Mouse (Mus musculus): ENCODE results near the gene Zfand2a. TPM values are rescaled to one million over a fixed set of nuclear protein-coding genes. Genes with fewer than 3 reads are reported as not detected.
A peak's percentile ranks its signal among the peaks of the same experiment; 100 is the strongest.

The Zfand2a gene
- polyA plus RNA-seq, 1 experiment from 2014 or later, result 5.7 TPM

DNA sequence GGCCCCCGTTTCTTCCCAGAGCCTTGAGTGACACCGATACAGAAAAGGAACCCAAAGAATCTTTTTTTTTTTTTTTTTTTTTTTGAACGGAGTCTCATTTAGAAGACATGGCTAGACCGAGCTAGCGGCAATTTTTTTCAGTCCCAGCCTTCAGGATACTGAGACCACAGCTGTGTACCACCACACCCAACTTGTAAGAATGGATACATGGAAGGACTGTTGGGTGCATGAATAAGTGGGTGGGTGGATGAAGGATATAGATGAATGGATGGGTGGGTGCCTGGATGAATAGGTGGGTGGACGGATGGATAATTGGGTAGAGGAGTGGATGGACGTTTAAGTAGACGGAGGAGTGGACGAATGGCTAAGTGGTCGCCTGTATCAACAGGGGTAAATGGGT, 24.4 kb downstream of the Zfand2a start:
- 8% methylated on average over 10 of the region's 10 CpGs for WGBS
- peak overlapping the region; percentile 76 for H3K4me2 ChIP-seq
- H3K4me1 ChIP-seq (replicated peaks; ENCODE audit: control insufficient read depth, insufficient read depth, low read length), result peaks cover 7% of the 10 kb centered on the region; the same call in 1 of the 2 replicates
- peak overlapping the region; percentile 75 for H3K4me3 ChIP-seq (ENCODE audit: low read depth, low read length)
- H3K27me3 ChIP-seq (replicated peaks; ENCODE audit: control insufficient read depth, insufficient read depth, low read length), result no peaks in the 10 kb centered on the region
- DNase-seq (ENCODE audit: low spot score) (no peak), ATAC-seq (replicated peaks; ENCODE audit: low FRiP score) (peak; percentile 53)
- H3K27ac ChIP-seq (ENCODE audit: low read depth, low read length), result no peak overlapping the region
- H3K9ac ChIP-seq (ENCODE audit: low read depth, low read length), result peak overlapping the region; percentile 76
- H3K9me3 ChIP-seq (ENCODE audit: control insufficient read depth, low read length), result no peaks in the 10 kb centered on the region
- no peaks in the 10 kb centered on the region for H3K36me3 ChIP-seq (ENCODE audit: control insufficient read depth, insufficient read depth, low read length)

- Histone ChIP-seq H3K4me2 (no peak overlapping the region), H3K4me3 (ENCODE audit: low read depth, low read length) (no peak overlapping the region), H3K9ac (ENCODE audit: low read depth, low read length) (no peak overlapping the region), H3K36me3 (ENCODE audit: control insufficient read depth, insufficient read depth, low read length) (peaks cover 3% of the 10 kb centered on the region; the same call in 1 of the 2 replicates), H3K9me3 (ENCODE audit: control insufficient read depth, low read length) (no peaks in the 10 kb centered on the region), H3K27ac (ENCODE audit: low read depth, low read length) (no peak overlapping the region), H3K27me3 (replicated peaks; ENCODE audit: control insufficient read depth, insufficient read depth, low read length) (no peaks in the 10 kb centered on the region), H3K4me1 (replicated peaks; ENCODE audit: control insufficient read depth, insufficient read depth, low read length) (peaks cover 7% of the 10 kb centered on the region; the same call in 1 of the 2 replicates)
- ATAC-seq (replicated peaks; ENCODE audit: low FRiP score), result no peak
- DNase-seq (ENCODE audit: low spot score), result no peak
- 77% methylated on average over 8 of the region's 8 CpGs for WGBS
Observed at GRCm38 (mm10) chr5:139457241-139457640, 27.1 kb downstream of the Zfand2a start.

DNA sequence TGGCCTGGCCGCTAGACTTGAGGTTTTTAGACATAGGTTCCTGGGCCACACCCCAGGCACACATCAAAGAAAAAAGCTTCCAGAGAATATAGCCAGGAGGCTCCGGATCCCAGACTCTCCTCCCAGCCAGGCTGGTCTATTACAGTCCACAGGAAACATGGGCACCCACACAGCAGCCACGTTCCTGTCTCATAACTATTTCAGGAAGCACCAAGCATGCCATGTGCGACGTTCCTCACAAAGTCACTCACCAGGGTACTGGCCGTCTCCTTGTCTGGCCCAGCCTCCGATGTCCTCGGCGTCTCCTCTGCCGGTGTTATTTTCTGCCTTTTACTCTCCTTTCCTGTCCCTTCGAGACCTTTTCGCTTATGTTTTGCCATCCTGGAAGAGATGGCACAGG, 29.2 kb downstream of the Zfand2a start:
- H3K27ac ChIP-seq (ENCODE audit: low read depth, low read length), result no peak overlapping the region
- no peak overlapping the region for H3K4me3 ChIP-seq (ENCODE audit: low read depth, low read length)
- no peak for DNase-seq (ENCODE audit: low spot score)
- WGBS, result 92% methylated on average over 12 of the region's 12 CpGs
- no peaks in the 10 kb centered on the region for H3K27me3 ChIP-seq (replicated peaks; ENCODE audit: control insufficient read depth, insufficient read depth, low read length)
- H3K4me2 ChIP-seq, result no peak overlapping the region
- H3K9me3 ChIP-seq (ENCODE audit: control insufficient read depth, low read length), result no peaks in the 10 kb centered on the region
- ATAC-seq (replicated peaks; ENCODE audit: low FRiP score), result no peak
- peaks cover 7% of the 10 kb centered on the region; the same call in 1 of the 2 replicates for H3K4me1 ChIP-seq (replicated peaks; ENCODE audit: control insufficient read depth, insufficient read depth, low read length)
- H3K36me3 ChIP-seq (ENCODE audit: control insufficient read depth, insufficient read depth, low read length), result peaks cover 3% of the 10 kb centered on the region; the same call in 1 of the 2 replicates
- H3K9ac ChIP-seq (ENCODE audit: low read depth, low read length), result no peak overlapping the region

DNA sequence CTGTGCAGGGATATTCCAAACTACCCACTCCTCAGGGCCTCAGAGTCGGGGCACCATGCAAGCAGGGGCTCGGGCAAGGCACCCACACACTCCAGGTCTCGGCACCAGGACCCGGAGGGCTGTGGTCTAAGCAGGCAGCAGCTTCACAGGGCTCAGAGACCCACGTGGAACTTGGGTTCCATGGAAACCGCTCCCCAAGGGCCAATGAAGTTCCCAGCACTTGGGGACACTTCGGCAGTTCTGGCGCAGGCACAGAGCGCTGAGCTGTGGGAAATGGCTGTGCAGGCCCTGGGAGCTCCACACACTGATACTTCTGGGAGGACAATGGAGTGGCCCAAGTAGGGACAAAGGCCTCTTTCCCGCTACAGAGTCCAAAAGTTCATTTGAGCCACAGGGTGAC, 31.3 kb downstream of the Zfand2a start:
- no peak overlapping the region for H3K4me2 ChIP-seq
- ATAC-seq (replicated peaks; ENCODE audit: low FRiP score) (no peak), DNase-seq (ENCODE audit: low spot score) (no peak)
- peaks cover 11% of the 10 kb centered on the region for H3K4me1 ChIP-seq (replicated peaks; ENCODE audit: control insufficient read depth, insufficient read depth, low read length)
- no peaks in the 10 kb centered on the region for H3K27me3 ChIP-seq (replicated peaks; ENCODE audit: control insufficient read depth, insufficient read depth, low read length)
- no peak overlapping the region for H3K9ac ChIP-seq (ENCODE audit: low read depth, low read length)
- no peaks in the 10 kb centered on the region for H3K9me3 ChIP-seq (ENCODE audit: control insufficient read depth, low read length)
- WGBS, result 84% methylated on average over 10 of the region's 10 CpGs
- no peak overlapping the region for H3K27ac ChIP-seq (ENCODE audit: low read depth, low read length)
- no peak overlapping the region for H3K4me3 ChIP-seq (ENCODE audit: low read depth, low read length)
- H3K36me3 ChIP-seq (ENCODE audit: control insufficient read depth, insufficient read depth, low read length), result peaks cover 3% of the 10 kb centered on the region; the same call in 1 of the 2 replicates

DNA sequence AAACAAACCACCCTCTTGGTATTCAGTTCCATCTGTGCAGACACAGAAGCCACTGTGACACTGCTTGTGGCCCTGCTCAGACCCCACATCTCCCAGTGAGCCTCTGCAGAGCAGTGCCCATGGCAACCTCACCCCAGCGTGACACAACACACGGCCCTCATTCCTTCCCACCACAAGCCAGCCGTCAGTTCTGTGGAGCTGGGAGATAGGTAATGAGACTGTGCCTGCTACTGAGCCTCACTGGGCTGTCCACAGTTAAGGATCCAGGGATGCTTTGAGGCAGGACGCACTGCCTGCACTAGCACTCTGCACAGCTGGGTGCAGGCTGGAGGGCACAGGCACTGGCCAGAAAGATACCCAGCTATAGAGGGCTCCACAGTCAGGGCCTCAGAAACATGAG, 34.4 kb downstream of the Zfand2a start:
- 46% methylated on average over 4 of the region's 4 CpGs for whole genome bisulfite sequencing
- ATAC-seq (replicated peaks; ENCODE audit: low FRiP score) (no peak), DNase-seq (ENCODE audit: low spot score) (no peak)
- H3K9ac ChIP-seq (ENCODE audit: low read depth, low read length), result no peak overlapping the region
- no peak overlapping the region for H3K4me2 ChIP-seq
- no peaks in the 10 kb centered on the region for H3K9me3 ChIP-seq (ENCODE audit: control insufficient read depth, low read length)
- H3K4me3 ChIP-seq (ENCODE audit: low read depth, low read length), result no peak overlapping the region
- H3K27me3 ChIP-seq (replicated peaks; ENCODE audit: control insufficient read depth, insufficient read depth, low read length), result no peaks in the 10 kb centered on the region
- peak overlapping the region; percentile 61 for H3K27ac ChIP-seq (ENCODE audit: low read depth, low read length)
- H3K4me1 ChIP-seq (replicated peaks; ENCODE audit: control insufficient read depth, insufficient read depth, low read length), result peaks cover 14% of the 10 kb centered on the region
- peaks cover 3% of the 10 kb centered on the region; the same call in 1 of the 2 replicates for H3K36me3 ChIP-seq (ENCODE audit: control insufficient read depth, insufficient read depth, low read length)

GRCm38 (mm10) chr5:139449161-139449791, 35.1 kb downstream of the Zfand2a start:
- 41% methylated on average over 5 of the region's 5 CpGs for WGBS
- Histone ChIP-seq H3K4me3 (ENCODE audit: low read depth, low read length) (no peak overlapping the region), H3K4me1 (replicated peaks; ENCODE audit: control insufficient read depth, insufficient read depth, low read length) (peaks cover 14% of the 10 kb centered on the region), H3K9me3 (ENCODE audit: control insufficient read depth, low read length) (no peaks in the 10 kb centered on the region), H3K9ac (ENCODE audit: low read depth, low read length) (no peak overlapping the region), H3K27ac (ENCODE audit: low read depth, low read length) (peak overlapping the region; percentile 61), H3K36me3 (ENCODE audit: control insufficient read depth, insufficient read depth, low read length) (peaks cover 3% of the 10 kb centered on the region; the same call in 1 of the 2 replicates), H3K27me3 (replicated peaks; ENCODE audit: control insufficient read depth, insufficient read depth, low read length) (no peaks in the 10 kb centered on the region), H3K4me2 (no peak overlapping the region)
- no peak for DNase-seq (ENCODE audit: low spot score)
- ATAC-seq (replicated peaks; ENCODE audit: low FRiP score), result no peak; the same call in 1 of the 2 replicates

DNA sequence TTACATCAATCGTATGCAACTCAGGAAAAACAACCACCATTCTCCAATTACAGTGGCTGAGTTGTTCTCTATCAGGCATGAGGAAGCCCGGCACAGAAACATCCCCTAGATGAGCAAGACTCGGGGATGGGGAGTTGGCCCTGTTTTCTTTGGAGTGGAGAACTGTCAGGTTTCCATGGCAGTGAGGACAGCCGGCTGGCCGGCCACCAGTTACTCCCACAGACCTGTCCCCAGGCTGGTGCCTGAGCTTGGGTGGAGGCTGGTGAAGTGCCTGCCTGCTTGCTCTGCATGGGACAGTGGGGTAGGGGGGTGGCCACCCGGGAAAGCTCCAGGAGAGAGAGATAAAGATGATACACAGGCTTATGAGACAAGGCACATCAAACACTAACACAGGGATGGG, 36.3 kb downstream of the Zfand2a start:
- no peak overlapping the region for H3K27ac ChIP-seq (ENCODE audit: low read depth, low read length)
- H3K9ac ChIP-seq (ENCODE audit: low read depth, low read length), result no peak overlapping the region
- H3K4me3 ChIP-seq (ENCODE audit: low read depth, low read length), result no peak overlapping the region
- no peak overlapping the region for H3K4me2 ChIP-seq
- DNase-seq (ENCODE audit: low spot score), result no peak
- no peaks in the 10 kb centered on the region for H3K9me3 ChIP-seq (ENCODE audit: control insufficient read depth, low read length)
- 67% methylated on average over 6 of the region's 6 CpGs for WGBS
- no peaks in the 10 kb centered on the region for H3K27me3 ChIP-seq (replicated peaks; ENCODE audit: control insufficient read depth, insufficient read depth, low read length)
- no peak for ATAC-seq (replicated peaks; ENCODE audit: low FRiP score)
- H3K36me3 ChIP-seq (ENCODE audit: control insufficient read depth, insufficient read depth, low read length), result peaks cover under 1% of the 10 kb centered on the region; the same call in 1 of the 2 replicates
- peaks cover 14% of the 10 kb centered on the region for H3K4me1 ChIP-seq (replicated peaks; ENCODE audit: control insufficient read depth, insufficient read depth, low read length)

DNA sequence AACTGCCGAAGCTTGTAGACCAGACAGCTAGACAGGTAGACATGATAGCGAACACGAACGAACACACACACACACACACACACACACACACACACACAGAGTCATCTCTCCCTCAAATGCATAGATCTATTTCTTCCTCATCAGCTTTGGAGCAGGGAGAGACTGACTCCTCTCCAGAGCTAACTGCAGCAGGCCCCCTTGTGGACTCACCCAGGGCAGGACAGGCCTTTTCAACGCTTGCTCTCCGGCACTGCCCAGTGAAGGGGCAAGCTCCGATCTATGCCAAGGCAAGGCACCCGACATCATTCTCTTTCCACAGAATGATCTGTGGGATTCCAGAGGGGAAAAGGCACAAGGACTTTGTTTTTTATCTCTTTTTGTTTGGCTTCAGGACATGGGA, 39.1 kb downstream of the Zfand2a start:
- WGBS, result 86% methylated on average over 8 of the region's 8 CpGs
- peaks cover 14% of the 10 kb centered on the region for H3K4me1 ChIP-seq (replicated peaks; ENCODE audit: control insufficient read depth, insufficient read depth, low read length)

DNA sequence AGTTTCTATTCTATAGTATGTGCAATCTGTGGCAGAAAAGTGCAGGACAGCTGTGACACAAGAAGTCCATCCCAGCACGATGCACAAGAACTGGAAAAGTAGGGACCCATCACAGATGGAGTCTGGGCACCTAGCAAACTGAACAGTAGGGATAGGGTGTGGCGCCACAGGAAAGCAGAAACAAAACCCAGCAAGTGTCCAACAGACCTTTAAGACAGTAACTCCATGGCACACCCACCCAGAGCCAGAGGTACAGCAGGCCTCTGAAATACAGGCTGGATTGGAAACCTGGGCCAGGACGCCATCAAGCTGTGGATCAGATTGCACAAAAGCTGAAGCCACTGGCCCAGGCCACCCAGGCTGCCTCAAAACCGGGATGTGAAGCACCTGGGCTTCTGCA, 41.4 kb downstream of the Zfand2a start:
- Histone ChIP-seq H3K36me3 (ENCODE audit: control insufficient read depth, insufficient read depth, low read length) (no peaks in the 10 kb centered on the region), H3K9ac (ENCODE audit: low read depth, low read length) (no peak overlapping the region), H3K9me3 (ENCODE audit: control insufficient read depth, low read length) (no peaks in the 10 kb centered on the region), H3K4me2 (no peak overlapping the region), H3K4me1 (replicated peaks; ENCODE audit: control insufficient read depth, insufficient read depth, low read length) (peaks cover 3% of the 10 kb centered on the region; the same call in 1 of the 2 replicates), H3K4me3 (ENCODE audit: low read depth, low read length) (no peak overlapping the region), H3K27ac (ENCODE audit: low read depth, low read length) (no peak overlapping the region), H3K27me3 (replicated peaks; ENCODE audit: control insufficient read depth, insufficient read depth, low read length) (no peaks in the 10 kb centered on the region)
- ATAC-seq (replicated peaks; ENCODE audit: low FRiP score), result no peak
- no peak for DNase-seq (ENCODE audit: low spot score)
- WGBS, result 79% methylated on average over 4 of the region's 4 CpGs

More for the DNA sequence above, 39.1 kb downstream of the Zfand2a start:
- Histone ChIP-seq H3K4me2 (no peak overlapping the region), H3K36me3 (ENCODE audit: control insufficient read depth, insufficient read depth, low read length) (no peaks in the 10 kb centered on the region), H3K27me3 (replicated peaks; ENCODE audit: control insufficient read depth, insufficient read depth, low read length) (no peaks in the 10 kb centered on the region), H3K9me3 (ENCODE audit: control insufficient read depth, low read length) (no peaks in the 10 kb centered on the region), H3K27ac (ENCODE audit: low read depth, low read length) (no peak overlapping the region), H3K9ac (ENCODE audit: low read depth, low read length) (no peak overlapping the region), H3K4me3 (ENCODE audit: low read depth, low read length) (no peak overlapping the region)
- ATAC-seq (replicated peaks; ENCODE audit: low FRiP score) (no peak), DNase-seq (ENCODE audit: low spot score) (no peak)
